Mouse (Mus musculus) heart, postnatal 4 days (tissue): Measurements from ENCODE around the gene Cdhr1. TPM values are rescaled to one million over a fixed set of nuclear protein-coding genes. Genes with fewer than 3 reads are reported as not detected.

Experiments used
- DNase-seq: peaks from one replicate; pipeline ENCODE4 v3.0.0; 2021
- total RNA-seq, 2 experiments: library from RNA; stranded (reverse); gene quantifications; 2 replicates each; pipeline ENCODE4 v1.2.3; 2021

Gene Cdhr1
- total RNA-seq, 2 experiments from 2014 or later = 0.17 TPM; not detected in 1

DNA sequence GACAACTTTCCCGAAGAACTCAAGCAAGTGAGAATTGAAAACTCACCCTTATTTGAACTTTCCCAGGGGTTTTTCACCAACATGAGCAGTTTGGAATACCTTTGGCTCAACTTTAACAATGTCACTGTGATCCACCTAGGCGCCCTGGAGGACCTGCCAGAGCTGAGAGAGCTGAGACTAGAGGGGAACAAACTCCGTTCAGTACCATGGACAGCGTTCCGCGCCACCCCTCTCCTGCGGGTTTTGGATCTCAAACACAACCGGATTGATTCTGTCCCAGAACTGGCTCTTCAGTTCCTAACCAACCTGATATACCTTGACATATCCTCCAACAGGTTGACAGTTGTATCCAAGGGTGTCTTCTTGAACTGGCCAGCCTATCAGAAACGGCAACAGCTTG is 29.6 kb downstream of the Cdhr1 start:
- peak; percentile 80 for DNase-seq

DNA sequence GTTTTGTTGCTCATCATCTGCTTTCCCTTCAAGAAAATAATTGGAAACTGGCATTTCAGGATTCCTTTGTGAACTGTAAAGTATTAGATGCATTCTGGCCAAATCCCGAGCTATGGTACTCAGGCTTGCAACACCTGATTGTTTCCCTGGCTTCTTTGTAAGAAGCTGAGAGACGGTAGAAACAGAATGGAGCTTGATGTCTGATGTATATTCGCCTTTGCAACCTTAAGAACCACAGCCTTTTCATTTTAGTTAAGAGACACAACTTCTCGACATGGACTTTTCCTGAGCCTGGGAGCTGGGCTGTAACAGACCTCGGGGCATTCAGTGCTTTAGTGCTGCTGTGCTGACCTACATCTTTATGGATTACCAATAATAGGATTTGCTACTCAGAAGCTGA is 30.5 kb downstream of the Cdhr1 start, which contains the start of gene Lrit2:
Gene Lrit2, plus strand, starts transcription at position 301 of the 400 bp plus-strand sequence.
- DNase-seq = no peak

DNA sequence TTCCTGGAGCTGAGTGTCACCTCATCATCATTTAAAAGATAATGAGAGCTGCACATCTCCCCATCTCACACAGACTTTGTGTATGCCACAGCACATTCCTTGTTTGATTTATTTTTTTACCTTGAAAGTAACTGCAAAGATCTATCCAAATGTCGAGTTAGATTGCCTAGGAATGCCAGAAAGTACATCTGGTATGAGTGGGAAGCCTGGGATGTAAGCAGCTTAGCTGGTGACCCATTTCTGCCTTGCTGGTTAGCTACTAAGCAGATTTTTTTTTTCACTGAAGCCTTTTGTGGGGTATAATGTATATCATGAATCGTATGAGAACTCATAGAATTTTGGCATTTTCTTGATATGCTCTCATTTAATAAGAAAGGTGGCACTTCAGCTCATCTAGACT is 31.5 kb downstream of the Cdhr1 start:
- no peak for DNase-seq

DNA sequence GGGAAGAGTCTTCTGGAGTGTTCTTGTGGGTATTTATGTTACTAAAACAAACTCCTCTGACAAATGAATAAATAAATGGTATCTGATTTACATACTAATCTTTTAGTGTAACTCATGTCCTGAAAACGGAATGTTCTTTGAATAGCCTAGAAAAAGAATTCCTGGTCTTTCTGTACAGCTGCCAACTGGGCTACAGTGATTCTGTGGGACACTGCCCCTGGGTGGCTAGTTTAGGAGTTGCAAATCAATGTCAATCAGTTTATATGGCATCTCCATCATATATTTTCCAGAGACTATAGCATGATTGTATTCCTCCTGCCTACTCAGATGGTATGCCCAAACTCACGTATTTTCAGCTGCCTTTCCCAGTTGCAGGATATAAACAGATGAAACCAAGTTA is 33.3 kb downstream of the Cdhr1 start:
- no peak for DNase-seq

DNA sequence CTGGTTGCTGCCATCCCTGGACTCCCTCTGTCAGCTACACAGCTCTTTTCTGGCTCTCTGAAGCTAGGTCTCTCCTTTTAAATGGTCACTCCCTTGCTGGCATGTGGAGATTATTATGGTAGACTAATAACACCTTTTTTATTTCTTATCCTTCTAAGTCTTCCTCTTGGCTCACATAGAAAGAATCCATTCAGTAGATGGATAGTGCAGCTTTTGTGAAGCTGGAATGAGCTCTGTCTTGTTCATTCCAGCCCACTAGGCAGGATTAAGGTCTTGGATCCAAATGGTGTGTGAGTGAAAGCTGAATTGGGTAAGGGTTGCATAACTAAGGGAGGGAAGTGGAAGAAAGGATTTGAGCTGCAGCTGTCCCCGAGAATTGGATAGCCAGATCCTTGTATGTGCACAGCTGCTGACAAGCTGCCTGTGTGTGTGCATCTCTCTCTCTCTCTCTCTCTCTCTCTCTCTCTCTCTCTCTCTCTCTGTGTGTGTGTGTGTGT is 49.2 kb downstream of the Cdhr1 start, which contains the start of gene Rgr:
Gene Rgr, minus strand, starts transcription at position 51 of the 497 bp plus-strand sequence.
- no peak for DNase-seq

DNA sequence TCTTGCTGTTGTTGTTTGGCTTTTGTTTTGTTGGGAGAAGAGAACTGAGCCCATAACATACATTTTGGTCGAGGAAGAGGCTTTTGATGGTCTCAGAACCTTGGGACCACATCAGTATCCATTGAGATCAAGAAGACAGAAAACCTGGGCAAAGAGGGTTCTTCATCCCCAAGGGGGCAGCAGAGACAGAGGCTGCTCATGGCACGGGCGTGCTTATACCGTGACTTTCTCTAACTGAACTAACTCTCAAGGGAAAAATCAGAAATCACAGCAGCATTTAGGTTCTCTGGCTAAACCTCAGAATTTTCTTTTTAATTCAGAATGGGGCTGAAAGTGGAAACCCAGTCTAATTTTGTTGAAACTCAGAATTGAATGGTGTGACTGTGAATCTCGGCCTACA is 63.7 kb downstream of the Cdhr1 start:
- DNase-seq = no peak

DNA sequence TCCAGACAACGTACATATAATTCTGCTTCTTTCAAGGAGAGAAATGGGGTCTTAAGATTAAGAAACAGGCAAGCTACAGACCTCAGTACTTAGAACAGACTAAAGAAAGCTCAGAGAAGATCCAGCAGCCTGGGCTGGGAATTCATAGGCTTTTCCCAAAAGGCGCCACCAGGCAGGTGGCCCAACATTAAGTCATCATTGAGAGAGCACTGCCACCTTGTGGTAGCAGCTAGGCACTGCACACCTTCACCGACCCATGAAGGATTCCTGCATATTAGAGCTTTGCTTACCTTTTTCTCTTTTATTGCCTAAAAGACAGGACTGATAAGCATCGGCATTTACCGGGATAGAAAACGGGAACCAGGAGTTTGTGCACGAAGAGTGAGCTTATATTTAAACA is 64.9 kb downstream of the Cdhr1 start:
- peak; percentile 74 for DNase-seq

DNA sequence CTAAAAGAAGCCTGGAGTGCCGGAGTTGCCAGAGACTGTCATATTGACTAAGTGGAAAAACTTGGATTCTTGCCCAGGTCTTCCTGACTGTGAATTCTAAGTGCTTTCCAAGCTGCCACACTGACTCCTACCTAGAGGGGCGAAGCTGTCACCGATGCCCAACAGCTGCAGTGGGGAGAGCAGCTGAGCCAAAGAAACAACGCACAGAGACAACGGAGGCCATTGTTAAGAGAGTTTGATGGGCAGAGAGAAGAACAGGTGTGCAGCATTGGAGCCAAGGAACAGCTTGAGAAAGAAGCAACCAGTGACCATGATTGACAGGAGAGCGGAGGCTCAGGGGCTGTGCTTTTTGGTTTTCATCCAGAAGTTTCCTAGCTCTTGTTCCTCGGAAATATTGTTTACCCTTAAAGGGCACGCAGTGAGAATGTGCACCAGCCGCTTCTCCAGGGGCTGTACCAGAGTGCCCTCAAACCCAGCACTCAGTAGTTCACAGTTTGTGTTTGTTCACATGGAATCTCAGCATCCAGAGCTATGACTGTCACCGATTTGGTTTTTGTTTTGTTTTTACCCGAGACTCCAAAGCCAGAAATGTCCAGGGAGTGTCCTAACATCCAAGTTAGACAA is 65.6 kb downstream of the Cdhr1 start:
- no peak for DNase-seq

DNA sequence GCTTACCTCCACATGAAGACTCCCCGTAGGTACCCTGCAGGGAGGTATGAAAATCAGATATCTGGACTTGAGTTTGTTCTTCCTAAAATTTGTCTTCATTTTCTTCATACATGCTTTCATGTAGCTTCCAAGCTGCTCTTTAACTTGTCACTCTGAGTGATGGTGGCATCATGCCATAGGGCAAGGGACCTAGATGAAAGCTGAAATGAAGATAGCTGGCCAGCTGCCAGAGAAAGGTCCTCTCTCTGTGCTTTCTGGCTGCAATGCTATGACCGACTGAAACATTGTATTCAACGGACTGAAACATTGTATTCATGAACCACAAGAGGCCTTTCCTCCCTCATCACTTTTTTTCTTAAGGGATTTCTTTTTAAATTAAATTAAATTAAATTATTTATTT is 69.6 kb downstream of the Cdhr1 start:
- no peak for DNase-seq

DNA sequence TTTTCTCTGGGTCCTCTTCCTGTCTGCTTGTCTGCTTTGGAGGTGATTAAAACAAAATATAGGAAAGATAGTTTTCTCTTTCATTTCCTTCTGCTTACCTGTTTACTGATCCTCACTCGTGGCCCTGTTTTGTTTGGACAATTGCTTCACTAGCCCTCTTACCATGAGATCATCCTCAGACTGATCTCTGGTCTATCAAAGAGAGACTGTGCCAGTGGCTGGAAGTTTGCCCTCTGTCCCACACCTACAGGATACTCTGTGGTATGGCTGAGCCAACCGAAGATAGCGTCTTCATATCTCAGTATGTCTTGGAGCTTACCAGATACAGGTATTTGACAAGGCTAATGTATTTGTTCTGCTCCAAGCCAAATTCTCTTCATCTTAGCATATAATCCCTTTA is 70.2 kb downstream of the Cdhr1 start:
- no peak for DNase-seq

Other genes starting within 250 kb of the Cdhr1 start
- gene Ccser2, start 129.6 kb downstream of the Cdhr1 start, total RNA-seq = 10 to 100 TPM; 95.0 to 96.6 TPM
- not detected for gene Rgr, start 49.4 kb downstream of the Cdhr1 start, total RNA-seq
- not detected for gene Lrit1, start 43.5 kb downstream of the Cdhr1 start, total RNA-seq
- not detected for gene Lrit2, start 30.4 kb downstream of the Cdhr1 start, total RNA-seq
- gene 2610528A11Rik, start 15.7 kb upstream of the Cdhr1 start, total RNA-seq = under 1 TPM in 1 of 2 experiments, not detected in 1; 0.36 TPM
- gene Ghitm, start 36.9 kb upstream of the Cdhr1 start, total RNA-seq = 100 to 1,000 TPM; 375 to 382 TPM